In genomic region chr14:18391824-18392486, GRCm38 (mm10) we compare ENCODE assay signal across 20 mouse cellular contexts.
"Had no signal": no experiment of that assay in that cellular context is flagged by ENCODE, and none has a peak within 500 bp of the region (broad histone marks: within the 10 kb centered on the region; RNA-seq: fewer than 3 reads in every experiment).

No protein-coding gene starts in this region.

- H3K36me3 ChIP-seq: heart, embryonic 12.5 days; hindbrain, embryonic 13.5 days; hindbrain, embryonic 15.5 days; kidney, embryonic 15.5 days; limb, embryonic 10.5 days; limb, embryonic 12.5 days; liver, embryonic 13.5 days; liver, embryonic 15.5 days had no signal

- DNase-seq: gastrocnemius, adult 2 months; gastrocnemius, postnatal 10 days; gastrocnemius, postnatal 36 days; heart, adult 18-20 months; heart, postnatal 10 days; heart, postnatal 36 days; kidney, adult 11 months; kidney, adult 2 months; kidney, adult 9 months; kidney, postnatal 25 days; kidney, postnatal 4 days; liver; liver, embryonic 13.5 days had no signal

- H3K27me3 ChIP-seq: heart, embryonic 12.5 days; hindbrain, embryonic 13.5 days; hindbrain, embryonic 15.5 days; kidney, embryonic 15.5 days; limb, embryonic 12.5 days; liver, embryonic 13.5 days; liver, embryonic 15.5 days had no signal
